Mouse (Mus musculus): ENCODE results near the gene Tuba1a. TPM values are rescaled to one million over a fixed set of nuclear protein-coding genes. Genes with fewer than 3 reads are reported as not detected.

The Tuba1a gene
- polyA plus RNA-seq, 1 experiment, result 126 TPM

DNA sequence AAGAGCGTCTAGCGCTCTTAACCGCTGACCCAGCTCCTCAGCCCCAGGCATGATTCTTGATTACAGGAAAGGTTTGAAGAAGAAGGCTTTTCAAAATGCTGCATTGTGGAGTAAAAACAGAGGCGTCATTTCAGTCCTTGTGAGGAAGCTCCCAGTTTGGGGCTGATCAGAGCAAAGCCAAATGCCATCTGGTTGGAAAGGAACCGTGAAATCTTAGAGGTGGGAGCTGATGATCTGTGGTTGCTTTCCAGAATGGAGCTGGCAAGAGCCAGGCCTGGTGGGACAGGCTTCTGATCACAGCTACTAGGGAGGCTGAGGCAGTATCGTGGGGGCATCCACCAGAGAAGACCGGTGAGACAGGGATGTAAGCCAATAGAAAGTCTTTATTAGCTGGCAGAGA, 43.3 kb upstream of the Tuba1a start:
- TF ChIP-seq CTCF (IDR thresholded peaks at IDR 0.05; ENCODE audit: extremely low read depth, insufficient read depth, insufficient read length, insufficient replicate concordance) (no peak), POLR2A (IDR thresholded peaks at IDR 0.05; ENCODE audit: low read depth, low read length) (no peak)
- H3K4me3 ChIP-seq (ENCODE audit: extremely low read depth, insufficient read depth, insufficient read length), result no peak overlapping the region
- H3K27ac ChIP-seq (ENCODE audit: insufficient read depth, low read length), result no peak overlapping the region
- H3K36me3 ChIP-seq (ENCODE audit: control insufficient read depth, insufficient read depth, low read length), result no peaks in the 10 kb centered on the region
- H3K4me1 ChIP-seq (ENCODE audit: control insufficient read depth, insufficient read depth, insufficient read length), result peaks cover 3% of the 10 kb centered on the region; the same call in 1 of the 2 replicates
- DNase-seq (ENCODE audit: low read depth in 1 of 2, low spot score in 2 of 2), result no peak
- 0 out of 2 replicates have a peak, but pooled peaks cover 3% of the 10 kb centered on the region for H3K27me3 ChIP-seq (ENCODE audit: control insufficient read depth, insufficient read depth, low read length)
- 82% methylated on average over 7 of the region's 7 CpGs for WGBS

DNA sequence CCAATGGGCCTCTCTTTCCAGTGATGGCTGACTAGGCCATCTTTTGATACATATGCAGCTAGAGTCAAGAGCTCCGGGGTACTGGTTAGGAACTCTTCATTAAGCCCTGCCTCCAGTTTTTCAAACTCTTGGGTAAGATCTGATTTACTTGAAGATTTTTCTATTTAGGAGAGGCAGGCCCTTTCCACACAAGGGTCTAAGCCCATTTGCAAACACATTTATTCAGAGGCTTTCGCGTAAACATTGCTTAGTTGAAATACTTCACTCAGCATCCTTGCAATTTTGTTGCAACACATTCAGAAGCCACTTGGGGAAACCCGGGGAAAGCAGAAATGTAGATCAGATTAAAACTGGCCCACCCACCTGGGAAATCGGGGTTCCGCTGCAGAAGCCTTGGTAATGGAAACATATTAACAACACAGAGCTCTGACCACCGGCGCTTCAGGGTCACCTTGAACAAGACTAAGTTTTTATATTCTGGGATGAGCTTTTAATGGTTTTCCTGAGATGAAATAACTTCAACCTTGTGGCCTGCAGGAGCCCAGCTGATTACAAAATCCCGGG, 41.5 kb upstream of the Tuba1a start:
- TF ChIP-seq POLR2A (IDR thresholded peaks at IDR 0.05; ENCODE audit: low read depth, low read length) (no peak), CTCF (IDR thresholded peaks at IDR 0.05; ENCODE audit: extremely low read depth, insufficient read depth, insufficient read length, insufficient replicate concordance) (no peak)
- Histone ChIP-seq H3K4me3 (ENCODE audit: extremely low read depth, insufficient read depth, insufficient read length) (no peak overlapping the region), H3K27me3 (ENCODE audit: control insufficient read depth, insufficient read depth, low read length) (0 out of 2 replicates have a peak, but pooled peaks cover 1% of the 10 kb centered on the region), H3K27ac (ENCODE audit: insufficient read depth, low read length) (no peak overlapping the region), H3K4me1 (ENCODE audit: control insufficient read depth, insufficient read depth, insufficient read length) (peaks cover 3% of the 10 kb centered on the region; the same call in 1 of the 2 replicates), H3K36me3 (ENCODE audit: control insufficient read depth, insufficient read depth, low read length) (no peaks in the 10 kb centered on the region)
- 81% methylated on average over 9 of the region's 9 CpGs for WGBS
- no peak for DNase-seq (ENCODE audit: low read depth in 1 of 2, low spot score in 2 of 2)

DNA sequence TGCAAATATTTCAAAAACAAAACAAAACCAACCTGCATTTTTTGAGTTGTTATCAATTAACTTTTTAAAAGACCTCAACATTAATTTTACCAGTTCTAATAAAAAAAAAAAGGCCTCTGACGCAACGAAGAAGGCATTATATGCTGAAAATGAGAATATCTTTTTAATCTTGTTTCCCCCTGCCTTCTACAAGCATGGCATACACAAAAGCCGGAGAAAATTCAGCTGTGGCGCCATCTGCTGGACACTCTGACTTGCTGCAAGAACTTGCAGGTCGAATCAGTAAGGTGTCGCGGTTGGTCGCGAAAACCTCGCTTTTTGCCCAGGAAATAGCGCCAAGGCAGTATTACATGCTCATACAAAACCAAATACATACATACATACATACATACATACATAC, 40.4 kb upstream of the Tuba1a start:
- H3K27ac ChIP-seq (ENCODE audit: insufficient read depth, low read length), result no peak overlapping the region
- no peaks in the 10 kb centered on the region for H3K36me3 ChIP-seq (ENCODE audit: control insufficient read depth, insufficient read depth, low read length)
- peaks cover 3% of the 10 kb centered on the region; the same call in 1 of the 2 replicates for H3K4me1 ChIP-seq (ENCODE audit: control insufficient read depth, insufficient read depth, insufficient read length)
- under 1% methylated on average over 11 of the region's 11 CpGs for WGBS
- no peak overlapping the region for H3K4me3 ChIP-seq (ENCODE audit: extremely low read depth, insufficient read depth, insufficient read length)
- peak; percentile 83 to 87 for DNase-seq (ENCODE audit: low read depth in 1 of 2, low spot score in 2 of 2)
- 0 out of 2 replicates have a peak, but pooled peaks cover 1% of the 10 kb centered on the region for H3K27me3 ChIP-seq (ENCODE audit: control insufficient read depth, insufficient read depth, low read length)
- TF ChIP-seq CTCF (IDR thresholded peaks at IDR 0.05; ENCODE audit: extremely low read depth, insufficient read depth, insufficient read length, insufficient replicate concordance) (peak; percentile 94), POLR2A (IDR thresholded peaks at IDR 0.05; ENCODE audit: low read depth, low read length) (no peak)

DNA sequence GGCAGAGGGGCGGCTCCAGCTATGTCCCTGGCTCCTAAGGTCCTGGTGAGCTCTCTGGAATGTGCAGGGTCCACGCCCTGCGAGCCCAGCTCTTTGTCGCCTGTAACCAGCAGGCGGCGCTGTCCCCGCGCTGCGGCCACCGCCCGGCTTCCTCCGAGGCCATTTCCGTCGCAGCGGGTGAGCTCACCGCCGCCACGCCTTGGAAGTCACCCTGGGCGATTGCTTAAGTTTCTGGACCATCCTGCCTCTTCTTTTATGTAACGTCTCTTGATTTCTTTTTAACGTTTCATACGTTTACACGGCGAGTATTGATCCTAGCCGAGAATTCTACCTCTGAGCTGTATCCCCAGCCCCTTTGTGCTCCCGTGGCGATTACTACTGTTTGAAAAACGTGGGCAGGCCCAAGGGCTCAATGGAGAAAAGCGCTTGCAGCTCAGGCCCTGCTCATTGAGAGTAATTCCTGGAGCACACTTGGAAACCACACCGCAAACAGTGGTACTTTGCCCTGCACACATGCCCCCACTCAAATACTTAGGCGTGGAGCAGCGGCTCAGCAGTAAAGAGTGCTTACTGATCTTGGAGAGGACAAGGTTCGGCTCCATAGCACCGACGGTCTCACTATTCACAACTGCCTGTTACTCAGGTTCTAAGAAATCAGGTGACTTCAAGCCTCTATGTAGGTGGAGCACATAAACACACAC, 39.7 kb upstream of the Tuba1a start:
- TF ChIP-seq POLR2A (IDR thresholded peaks at IDR 0.05; ENCODE audit: low read depth, low read length) (peak; percentile 14), CTCF (IDR thresholded peaks at IDR 0.05; ENCODE audit: extremely low read depth, insufficient read depth, insufficient read length, insufficient replicate concordance) (peak; percentile 98)
- peak overlapping the region; percentile 58 for H3K4me3 ChIP-seq (ENCODE audit: extremely low read depth, insufficient read depth, insufficient read length)
- peak; percentile 71 to 91 for DNase-seq (ENCODE audit: low read depth in 1 of 2, low spot score in 2 of 2)

DNA sequence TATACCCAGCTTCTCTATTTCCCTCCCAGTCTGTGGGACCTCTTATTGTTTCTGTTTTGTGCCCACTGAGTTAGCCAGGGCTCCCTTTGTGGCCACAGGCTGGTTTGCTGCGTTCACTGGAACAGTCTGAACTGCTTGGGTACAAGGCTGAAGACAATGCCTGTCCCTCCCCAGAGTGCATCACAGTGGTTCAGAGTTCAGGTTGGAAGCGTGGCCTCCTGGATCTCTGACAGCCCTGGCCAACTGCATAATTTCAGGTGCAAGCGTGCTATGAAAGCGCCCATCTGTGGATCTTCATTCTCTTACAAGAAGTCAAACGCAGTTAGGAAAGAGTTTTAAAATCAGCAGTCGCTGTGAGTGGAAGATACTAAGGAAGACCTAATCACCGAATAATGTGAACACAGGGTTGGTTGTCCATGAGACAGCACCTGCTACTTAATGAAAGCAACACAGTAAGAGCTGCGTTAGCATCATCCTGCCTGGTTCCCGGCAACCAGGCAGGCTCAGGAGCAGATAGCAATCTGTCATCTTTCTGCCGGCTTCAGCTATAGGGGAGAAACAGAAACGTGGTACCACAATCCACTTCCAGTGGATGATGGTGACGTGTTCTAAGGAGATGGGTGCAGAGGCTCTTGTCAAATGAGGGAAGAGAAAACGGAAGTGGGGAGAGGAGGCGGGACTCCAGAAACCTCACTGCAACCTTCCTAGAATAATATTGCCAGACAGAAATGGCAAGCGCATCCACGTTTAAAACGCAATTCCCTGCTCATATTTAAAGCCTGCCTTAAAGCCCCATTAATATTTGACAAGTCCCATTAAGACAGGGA, 38.8 kb upstream of the Tuba1a start:
- peak overlapping the region; percentile 50; the same call in 1 of the 2 replicates for H3K27ac ChIP-seq (ENCODE audit: insufficient read depth, low read length)
- no peak for TF ChIP-seq POLR2A (IDR thresholded peaks at IDR 0.05; ENCODE audit: low read depth, low read length)
- no peak for TF ChIP-seq CTCF (IDR thresholded peaks at IDR 0.05; ENCODE audit: extremely low read depth, insufficient read depth, insufficient read length, insufficient replicate concordance)
- H3K36me3 ChIP-seq (ENCODE audit: control insufficient read depth, insufficient read depth, low read length), result no peaks in the 10 kb centered on the region
- no peaks in the 10 kb centered on the region for H3K27me3 ChIP-seq (ENCODE audit: control insufficient read depth, insufficient read depth, low read length)
- H3K4me1 ChIP-seq (ENCODE audit: control insufficient read depth, insufficient read depth, insufficient read length), result peaks cover 3% of the 10 kb centered on the region; the same call in 1 of the 2 replicates
- peak; percentile 26 to 30 for DNase-seq (ENCODE audit: low read depth in 1 of 2, low spot score in 2 of 2)
- H3K4me3 ChIP-seq (ENCODE audit: extremely low read depth, insufficient read depth, insufficient read length), result peak overlapping the region; percentile 6; the same call in 1 of the 2 replicates
- WGBS, result 27% methylated on average over 17 of the region's 17 CpGs

More for the DNA sequence above, 39.7 kb upstream of the Tuba1a start:
- no peaks in the 10 kb centered on the region for H3K36me3 ChIP-seq (ENCODE audit: control insufficient read depth, insufficient read depth, low read length)
- H3K4me1 ChIP-seq (ENCODE audit: control insufficient read depth, insufficient read depth, insufficient read length), result peaks cover 3% of the 10 kb centered on the region; the same call in 1 of the 2 replicates
- WGBS, result 3% methylated on average over 35 of the region's 35 CpGs
- H3K27me3 ChIP-seq (ENCODE audit: control insufficient read depth, insufficient read depth, low read length), result 0 out of 2 replicates have a peak, but pooled peaks cover 1% of the 10 kb centered on the region
- H3K27ac ChIP-seq (ENCODE audit: insufficient read depth, low read length), result peak overlapping the region; percentile 87

DNA sequence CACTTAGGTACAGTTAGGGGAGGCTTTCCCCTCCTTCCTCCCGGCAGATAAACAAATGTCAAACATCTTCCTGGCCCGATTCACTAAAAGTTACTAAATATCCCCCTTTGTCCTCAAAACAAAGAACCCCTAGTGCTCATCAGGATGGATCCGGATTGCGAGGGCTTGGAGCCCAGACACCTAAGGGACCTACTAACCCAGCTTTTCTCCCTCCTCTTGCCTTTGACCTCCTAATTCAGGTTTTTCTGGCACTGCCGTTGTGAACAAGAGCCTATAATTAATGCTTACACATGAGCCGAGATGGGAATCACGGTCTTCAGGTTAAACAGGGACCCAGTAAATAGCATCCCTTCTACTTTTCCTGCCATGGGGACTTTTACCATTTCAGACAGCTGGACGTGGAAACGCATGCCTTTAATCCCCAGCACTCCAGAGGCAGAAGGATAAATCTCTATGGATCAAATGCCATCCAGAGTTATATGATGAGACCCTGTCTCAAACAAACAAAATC, 38.1 kb upstream of the Tuba1a start:
- Histone ChIP-seq H3K27me3 (ENCODE audit: control insufficient read depth, insufficient read depth, low read length) (no peaks in the 10 kb centered on the region), H3K4me1 (ENCODE audit: control insufficient read depth, insufficient read depth, insufficient read length) (peaks cover 3% of the 10 kb centered on the region; the same call in 1 of the 2 replicates), H3K27ac (ENCODE audit: insufficient read depth, low read length) (no peak overlapping the region), H3K36me3 (ENCODE audit: control insufficient read depth, insufficient read depth, low read length) (no peaks in the 10 kb centered on the region), H3K4me3 (ENCODE audit: extremely low read depth, insufficient read depth, insufficient read length) (no peak overlapping the region)
- TF ChIP-seq CTCF (IDR thresholded peaks at IDR 0.05; ENCODE audit: extremely low read depth, insufficient read depth, insufficient read length, insufficient replicate concordance) (no peak), POLR2A (IDR thresholded peaks at IDR 0.05; ENCODE audit: low read depth, low read length) (no peak)
- 86% methylated on average over 9 of the region's 9 CpGs for WGBS
- no peak for DNase-seq (ENCODE audit: low read depth in 1 of 2, low spot score in 2 of 2)
